Mouse (Mus musculus): ENCODE data around the gene Slc24a1. TPM values are rescaled to one million over a fixed set of nuclear protein-coding genes. Genes with fewer than 3 reads are reported as not detected.

Gene Slc24a1
- total RNA-seq, 2 experiments from 2014 or later, result not detected

- peak in 1 of 2 experiments; percentile 45 for DNase-seq
Measured at GRCm38 (mm10) chr9:64936508-64936907, 14.9 kb downstream of the Slc24a1 start.

- DNase-seq, result no peak
Measured at GRCm38 (mm10) chr9:64934015-64934754, 17.2 kb downstream of the Slc24a1 start.

GRCm38 (mm10) chr9:64931751-64932610 is 19.4 kb downstream of the Slc24a1 start:
- DNase-seq, result no peak

DNA sequence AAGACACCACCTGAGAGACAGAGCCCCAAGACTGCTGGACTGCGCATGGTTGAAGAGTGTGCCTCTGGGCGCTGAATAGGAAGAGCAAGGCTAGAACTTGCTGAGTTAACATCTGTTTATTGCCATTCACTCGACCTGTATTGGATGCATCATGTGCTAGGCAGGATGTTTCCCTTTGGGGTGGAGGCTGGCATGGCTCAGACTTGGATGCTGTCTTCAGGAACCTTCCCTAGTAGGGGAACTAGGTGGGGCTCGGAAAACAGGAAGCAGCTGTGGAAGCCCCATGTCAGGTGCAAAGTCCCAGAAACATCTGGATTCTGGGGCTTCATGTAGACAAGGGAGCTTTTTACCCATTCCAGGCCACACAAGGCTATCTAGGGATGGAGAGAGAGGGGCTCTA is 21.2 kb downstream of the Slc24a1 start:
- DNase-seq, result no peak

DNA sequence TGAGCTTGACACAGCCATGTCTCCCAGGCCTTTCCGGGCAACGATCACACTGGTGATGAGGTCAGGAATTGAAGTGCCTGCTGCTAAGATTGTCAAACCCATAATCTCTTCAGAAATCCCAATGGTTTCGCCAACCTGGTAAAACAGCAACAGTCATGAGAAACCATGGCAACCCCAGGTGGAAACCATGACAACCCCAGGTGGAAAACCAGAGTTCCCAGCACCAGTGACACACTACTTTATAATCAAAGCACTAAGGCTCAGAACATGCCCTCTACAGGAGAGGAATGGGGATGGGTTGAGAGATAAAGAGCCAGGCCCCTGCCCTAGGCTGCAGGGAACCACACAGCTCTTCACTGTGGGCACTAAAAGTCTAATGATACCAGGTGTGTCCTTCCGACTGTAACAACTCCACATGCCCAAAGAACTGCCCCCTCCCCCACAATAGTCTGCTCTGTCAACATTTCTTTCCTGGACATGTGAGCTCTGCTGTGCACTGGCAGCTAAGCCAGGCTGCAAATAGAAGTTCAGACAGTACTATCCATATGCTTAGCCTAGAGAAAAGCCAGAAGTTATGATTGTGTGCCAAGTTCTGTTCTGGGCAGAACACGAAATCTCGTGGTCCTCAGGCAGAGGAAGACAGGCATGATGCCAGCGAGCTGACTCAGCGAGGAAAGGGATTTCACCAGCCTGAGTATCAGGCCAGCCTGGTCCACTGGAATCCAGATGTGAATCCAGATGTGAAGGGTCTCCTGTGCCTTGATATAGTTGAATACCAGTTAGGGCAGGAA is 25.0 kb downstream of the Slc24a1 start:
- peak; percentile 67 to 73 for DNase-seq

GRCm38 (mm10) chr9:64925771-64926170 is 25.6 kb downstream of the Slc24a1 start:
- no peak for DNase-seq

DNA sequence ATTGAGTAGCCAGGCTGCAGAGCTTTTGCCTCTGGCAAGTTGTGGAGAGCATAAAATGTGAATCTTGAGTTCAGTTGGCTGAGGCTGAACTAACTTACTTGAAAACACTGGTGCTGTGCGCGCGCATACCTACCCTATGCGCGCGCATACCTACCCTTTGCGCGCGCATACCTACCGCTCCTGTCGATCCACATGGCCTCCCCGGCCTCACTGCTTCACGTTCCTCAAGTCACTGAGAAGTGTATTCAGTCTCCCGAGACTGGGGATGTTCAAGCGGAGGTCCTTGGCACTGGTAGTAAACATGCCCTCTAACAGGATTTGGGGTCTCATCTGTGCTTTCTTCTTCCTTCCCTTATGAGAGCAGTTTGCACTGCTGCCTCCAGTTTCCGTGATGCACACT is 32.8 kb downstream of the Slc24a1 start:
- DNase-seq, result no peak

DNA sequence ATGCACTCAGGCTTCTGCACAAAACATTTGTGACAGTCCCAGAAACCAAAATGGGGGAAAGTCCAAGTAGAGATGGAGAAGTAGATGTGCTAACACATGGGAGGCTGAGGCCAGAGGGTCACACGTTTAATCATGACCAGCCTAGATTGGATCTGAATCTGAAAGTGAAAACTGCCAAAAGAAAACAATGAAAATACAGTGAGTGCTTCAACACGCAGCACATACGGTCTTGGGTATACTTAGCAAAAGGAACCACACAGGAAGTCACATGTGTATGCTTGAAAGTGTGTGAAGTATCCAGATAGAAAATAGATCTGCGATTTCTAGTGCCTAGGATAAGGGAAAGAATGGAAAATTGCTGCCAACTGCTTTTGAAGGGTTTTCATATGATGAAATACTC is 36.8 kb downstream of the Slc24a1 start:
- no peak for DNase-seq

GRCm38 (mm10) chr9:64913973-64914372 is 37.4 kb downstream of the Slc24a1 start:
- no peak for DNase-seq

GRCm38 (mm10) chr9:64913406-64913805 is 38.0 kb downstream of the Slc24a1 start:
- DNase-seq, result no peak

- no peak for DNase-seq
Measured at GRCm38 (mm10) chr9:64907441-64907840, 44.0 kb downstream of the Slc24a1 start.

GRCm38 (mm10) chr9:64904917-64905640 is 46.3 kb downstream of the Slc24a1 start:
- no peak for DNase-seq

GRCm38 (mm10) chr9:64903386-64903785 is 48.0 kb downstream of the Slc24a1 start:
- DNase-seq, result peak; percentile 37 to 60

GRCm38 (mm10) chr9:64902866-64903265 is 48.5 kb downstream of the Slc24a1 start:
- no peak for DNase-seq

DNA sequence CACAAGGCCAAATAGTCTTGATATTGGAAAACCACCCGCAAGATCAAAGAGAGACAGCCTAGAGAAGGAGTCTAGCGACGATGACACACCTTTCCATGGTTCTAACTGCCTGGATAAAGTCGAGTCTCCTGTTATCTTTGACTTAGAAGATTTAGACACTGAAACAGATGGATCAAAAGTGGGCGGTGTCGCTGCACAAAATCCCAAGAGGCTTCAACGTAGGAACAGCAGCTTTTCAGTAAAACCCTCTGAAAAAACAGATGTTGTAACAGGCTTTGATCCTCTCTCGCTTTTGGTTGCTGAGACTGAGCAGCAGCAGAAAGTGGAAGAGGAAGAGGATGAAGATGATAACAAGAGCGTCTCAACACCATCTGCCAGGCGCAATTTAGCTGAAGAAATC is 54.8 kb downstream of the Slc24a1 start:
- DNase-seq, result no peak

GRCm38 (mm10) chr9:64886008-64886407 is 65.4 kb downstream of the Slc24a1 start:
- no peak for DNase-seq

Small RNA genes within 50 kb of the gene (microRNA-seq; reads per million reads assigned to microRNA genes)
- gene Gm25640, result 0 reads per million in 2 experiments

Other genes with a start within 250 kb of the Slc24a1 start
- gene Rab11a, start 213.8 kb downstream of the Slc24a1 start, total RNA-seq (2021), result 100 to 1,000 TPM; 233 to 239 TPM
- gene Dennd4a, start 140.3 kb downstream of the Slc24a1 start, total RNA-seq (2021), result 10 to 100 TPM; 41.4 to 41.7 TPM
- 10 to 100 TPM; 19.7 to 20.1 TPM for gene Ints14, start 9.3 kb upstream of the Slc24a1 start, total RNA-seq (2021)
- gene Hacd3, start 70.1 kb upstream of the Slc24a1 start, total RNA-seq (2021), result 100 to 1,000 TPM; 165 to 172 TPM
- gene Dpp8, start 80.8 kb upstream of the Slc24a1 start, total RNA-seq (2021), result 100 to 1,000 TPM; 162 to 163 TPM
- gene Igdcc4, start 149.9 kb upstream of the Slc24a1 start, total RNA-seq (2021), result 10 to 100 TPM; 33.2 to 36.4 TPM
- gene Igdcc3, start 189.6 kb upstream of the Slc24a1 start, total RNA-seq (2021), result 1 to 10 TPM; 3.1 to 4.4 TPM
- gene Parp16, start 243.7 kb upstream of the Slc24a1 start, total RNA-seq (2021), result 1 to 10 TPM; 4.6 to 4.9 TPM